Mouse (Mus musculus): ENCODE results near the gene Ndrg2. TPM values are rescaled to one million over a fixed set of nuclear protein-coding genes. Genes with fewer than 3 reads are reported as not detected.
A peak's percentile ranks its signal among the peaks of the same experiment; 100 is the strongest.
"Not testable (repeated sequence)": the region's sequence is repeated elsewhere in the genome, so short reads cannot be mapped to it uniquely, and the experiment has no call there.

Gene Ndrg2
- total and polyA plus RNA-seq, 2 experiments from 2014 or later = 356 to 449 TPM

- no peak for ATAC-seq (ENCODE audit: low FRiP score)
- H3K4me2 ChIP-seq (ENCODE audit: low read depth, low read length, poor library complexity, severe bottlenecking) = no peak overlapping the region
These were observed 43.2 kb downstream of the Ndrg2 start for GRCm38 (mm10) chr14:51870756-51871155.

DNA sequence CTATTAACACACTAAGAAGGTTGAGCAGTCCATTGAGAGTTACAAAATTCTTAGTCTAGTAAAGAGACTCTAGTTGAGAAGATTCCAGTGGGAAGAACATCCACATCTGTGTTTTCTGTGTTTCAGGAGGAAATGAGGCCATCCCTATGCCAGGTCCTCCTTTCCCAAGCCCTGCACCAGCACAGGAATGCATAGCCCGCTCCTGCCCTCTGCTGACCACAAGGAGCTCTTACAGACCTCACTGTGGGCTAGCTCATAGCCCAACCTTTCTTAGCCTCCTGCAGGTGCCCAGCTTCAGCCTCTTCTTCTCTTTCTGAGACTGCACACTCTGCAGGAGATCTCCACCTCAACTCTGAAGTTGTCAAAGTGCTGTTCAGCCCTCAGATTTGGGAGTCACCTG lies 50.4 kb downstream of the Ndrg2 start:
- H3K4me3 ChIP-seq (ENCODE audit: low read depth, low read length); H3K9ac ChIP-seq (replicated peaks; ENCODE audit: low read length, poor library complexity, severe bottlenecking); H3K27ac ChIP-seq (ENCODE audit: low read depth, low read length); H3K27me3 ChIP-seq (ENCODE audit: insufficient read depth, low read length); H3K4me1 ChIP-seq (ENCODE audit: insufficient read depth, low read length); H3K36me3 ChIP-seq (ENCODE audit: insufficient read depth, low read length); H3K4me2 ChIP-seq (ENCODE audit: low read depth, low read length, poor library complexity, severe bottlenecking); H3K9me3 ChIP-seq (ENCODE audit: low read length): not testable (repeated sequence)
- ATAC-seq (ENCODE audit: low FRiP score) (peak; percentile 68; the same call in 1 of the 2 replicates), DNase-seq (ENCODE audit: low spot score) (peak; percentile 40)
- TF ChIP-seq CTCF (IDR thresholded peaks at IDR 0.05) = peak; percentile 69
- WGBS = 16% methylated on average over 1 of the region's 1 CpGs

More at GRCm38 (mm10) chr14:51870756-51871155, 43.2 kb downstream of the Ndrg2 start:
- TF ChIP-seq CTCF (IDR thresholded peaks at IDR 0.05) = no peak
- Histone ChIP-seq H3K36me3 (ENCODE audit: insufficient read depth, low read length) (no peaks in the 10 kb centered on the region), H3K4me3 (ENCODE audit: low read depth, low read length) (no peak overlapping the region), H3K27me3 (ENCODE audit: insufficient read depth, low read length) (no peaks in the 10 kb centered on the region), H3K9ac (replicated peaks; ENCODE audit: low read length, poor library complexity, severe bottlenecking) (no peak overlapping the region), H3K4me1 (ENCODE audit: insufficient read depth, low read length) (no peaks in the 10 kb centered on the region), H3K9me3 (ENCODE audit: low read length) (no peaks in the 10 kb centered on the region), H3K27ac (ENCODE audit: low read depth, low read length) (no peak overlapping the region)
- 85% methylated on average over 2 of the region's 2 CpGs for WGBS
- DNase-seq (ENCODE audit: low spot score) = no peak

GRCm38 (mm10) chr14:51855280-51855679 lies 58.7 kb downstream of the Ndrg2 start:
- not testable (repeated sequence) for H3K36me3 ChIP-seq (ENCODE audit: insufficient read depth, low read length); H3K27me3 ChIP-seq (ENCODE audit: insufficient read depth, low read length); H3K9ac ChIP-seq (replicated peaks; ENCODE audit: low read length, poor library complexity, severe bottlenecking); H3K27ac ChIP-seq (ENCODE audit: low read depth, low read length); H3K4me3 ChIP-seq (ENCODE audit: low read depth, low read length); H3K4me2 ChIP-seq (ENCODE audit: low read depth, low read length, poor library complexity, severe bottlenecking); H3K4me1 ChIP-seq (ENCODE audit: insufficient read depth, low read length); ATAC-seq (ENCODE audit: low FRiP score); H3K9me3 ChIP-seq (ENCODE audit: low read length); DNase-seq (ENCODE audit: low spot score)
- WGBS = 81% methylated on average over 7 of the region's 7 CpGs

Other genes with a start within 250 kb of the Ndrg2 start
- not detected in 2 replicates for gene Gm17079, start 218.7 kb downstream of the Ndrg2 start, total RNA-seq (2014; rRNA removed)
- not detected in 2 replicates for gene Gm17079, start 218.7 kb downstream of the Ndrg2 start, polyA plus RNA-seq (2015; fragmentation: Nextera tagmentation; extraction: Ambion mirVana)
- not detected in 2 replicates for gene Gm5800, start 197.0 kb downstream of the Ndrg2 start, total RNA-seq (2014; rRNA removed)
- not detected in 2 replicates for gene Gm5800, start 197.0 kb downstream of the Ndrg2 start, polyA plus RNA-seq (2015; fragmentation: Nextera tagmentation; extraction: Ambion mirVana)
- not detected in 2 replicates for gene Ang4, start 140.6 kb downstream of the Ndrg2 start, total RNA-seq (2014; rRNA removed)
- gene Ang4, start 140.6 kb downstream of the Ndrg2 start, polyA plus RNA-seq (2015; fragmentation: Nextera tagmentation; extraction: Ambion mirVana) = not detected in 2 replicates
- not detected in 2 replicates for gene AY358078, start 114.1 kb downstream of the Ndrg2 start, total RNA-seq (2014; rRNA removed)
- gene AY358078, start 114.1 kb downstream of the Ndrg2 start, polyA plus RNA-seq (2015; fragmentation: Nextera tagmentation; extraction: Ambion mirVana) = not detected in 2 replicates
- not detected in 2 replicates for gene Ear6, start 60.5 kb downstream of the Ndrg2 start, total RNA-seq (2014; rRNA removed)
- not detected in 2 replicates for gene Ear6, start 60.5 kb downstream of the Ndrg2 start, polyA plus RNA-seq (2015; fragmentation: Nextera tagmentation; extraction: Ambion mirVana)
- 68.2 and 71.6 TPM in 2 replicates for gene Mettl17, start 29.3 kb downstream of the Ndrg2 start, total RNA-seq (2014; rRNA removed)
- gene Mettl17, start 29.3 kb downstream of the Ndrg2 start, polyA plus RNA-seq (2015; fragmentation: Nextera tagmentation; extraction: Ambion mirVana) = 70.3 and 91.4 TPM in 2 replicates
- 2.7 and 3.2 TPM in 2 replicates for gene Slc39a2, start 21.3 kb downstream of the Ndrg2 start, total RNA-seq (2014; rRNA removed)
- 0.70 and 0.84 TPM in 2 replicates for gene Slc39a2, start 21.3 kb downstream of the Ndrg2 start, polyA plus RNA-seq (2015; fragmentation: Nextera tagmentation; extraction: Ambion mirVana)
- not detected in 2 replicates for gene Tppp2, start 4.3 kb upstream of the Ndrg2 start, total RNA-seq (2014; rRNA removed)
- not detected in 2 replicates for gene Tppp2, start 4.3 kb upstream of the Ndrg2 start, polyA plus RNA-seq (2015; fragmentation: Nextera tagmentation; extraction: Ambion mirVana)
- gene Rnase13, start 8.6 kb upstream of the Ndrg2 start, total RNA-seq (2014; rRNA removed) = not detected in 2 replicates
- gene Rnase13, start 8.6 kb upstream of the Ndrg2 start, polyA plus RNA-seq (2015; fragmentation: Nextera tagmentation; extraction: Ambion mirVana) = 0.11 TPM in 1 of 2 replicates, not detected in the other
- 93.8 and 108 TPM in 2 replicates for gene Arhgef40, start 70.6 kb upstream of the Ndrg2 start, total RNA-seq (2014; rRNA removed)
- gene Arhgef40, start 70.6 kb upstream of the Ndrg2 start, polyA plus RNA-seq (2015; fragmentation: Nextera tagmentation; extraction: Ambion mirVana) = 58.0 and 66.1 TPM in 2 replicates
- gene Tmem253, start 101.5 kb upstream of the Ndrg2 start, total RNA-seq (2014; rRNA removed) = not detected in 2 replicates
- 0.18 and 0.81 TPM in 2 replicates for gene Tmem253, start 101.5 kb upstream of the Ndrg2 start, polyA plus RNA-seq (2015; fragmentation: Nextera tagmentation; extraction: Ambion mirVana)
- gene Zfp219, start 106.6 kb upstream of the Ndrg2 start, total RNA-seq (2014; rRNA removed) = 60.4 and 65.5 TPM in 2 replicates
- 23.5 TPM in 2 replicates for gene Zfp219, start 106.6 kb upstream of the Ndrg2 start, polyA plus RNA-seq (2015; fragmentation: Nextera tagmentation; extraction: Ambion mirVana)
- not detected in 2 replicates for gene Olfr221, start 128.3 kb upstream of the Ndrg2 start, total RNA-seq (2014; rRNA removed)
- not detected in 2 replicates for gene Olfr221, start 128.3 kb upstream of the Ndrg2 start, polyA plus RNA-seq (2015; fragmentation: Nextera tagmentation; extraction: Ambion mirVana)
- 57.6 and 69.2 TPM in 2 replicates for gene Hnrnpc, start 189.9 kb upstream of the Ndrg2 start, total RNA-seq (2014; rRNA removed)
- 242 and 258 TPM in 2 replicates for gene Hnrnpc, start 189.9 kb upstream of the Ndrg2 start, polyA plus RNA-seq (2015; fragmentation: Nextera tagmentation; extraction: Ambion mirVana)
- gene Rpgrip1, start 196.5 kb upstream of the Ndrg2 start, total RNA-seq (2014; rRNA removed) = 5.5 and 6.4 TPM in 2 replicates
- gene Rpgrip1, start 196.5 kb upstream of the Ndrg2 start, polyA plus RNA-seq (2015; fragmentation: Nextera tagmentation; extraction: Ambion mirVana) = 55.9 and 59.8 TPM in 2 replicates